Mouse (Mus musculus) layer of hippocampus, adult 18-20 months (tissue): Measurements from ENCODE around the gene Slc27a5. TPM values are rescaled to one million over a fixed set of nuclear protein-coding genes. Genes with fewer than 3 reads are reported as not detected.

ENCODE experiments used
- DNase-seq, 2 experiments: peaks; one replicate each; pipeline ENCODE4 v3.0.0; 2022; ENCODE audit warnings: low spot score in 2 of 2
- total RNA-seq, 2 experiments: library from RNA; stranded (reverse); gene quantifications; 2 replicates each; pipeline ENCODE4 v1.2.3; 2021

Gene Slc27a5
- total RNA-seq, 2 experiments from 2014 or later, result 0.57 TPM; not detected in 1

- DNase-seq, result peak; percentile 77 to 78
Measured at GRCm38 (mm10) chr7:13024805-13025204, 26.8 kb upstream of the Slc27a5 start.

- DNase-seq, result peak; percentile 92 to 97
Measured at GRCm38 (mm10) chr7:13023928-13024731, 26.1 kb upstream of the Slc27a5 start.

DNA sequence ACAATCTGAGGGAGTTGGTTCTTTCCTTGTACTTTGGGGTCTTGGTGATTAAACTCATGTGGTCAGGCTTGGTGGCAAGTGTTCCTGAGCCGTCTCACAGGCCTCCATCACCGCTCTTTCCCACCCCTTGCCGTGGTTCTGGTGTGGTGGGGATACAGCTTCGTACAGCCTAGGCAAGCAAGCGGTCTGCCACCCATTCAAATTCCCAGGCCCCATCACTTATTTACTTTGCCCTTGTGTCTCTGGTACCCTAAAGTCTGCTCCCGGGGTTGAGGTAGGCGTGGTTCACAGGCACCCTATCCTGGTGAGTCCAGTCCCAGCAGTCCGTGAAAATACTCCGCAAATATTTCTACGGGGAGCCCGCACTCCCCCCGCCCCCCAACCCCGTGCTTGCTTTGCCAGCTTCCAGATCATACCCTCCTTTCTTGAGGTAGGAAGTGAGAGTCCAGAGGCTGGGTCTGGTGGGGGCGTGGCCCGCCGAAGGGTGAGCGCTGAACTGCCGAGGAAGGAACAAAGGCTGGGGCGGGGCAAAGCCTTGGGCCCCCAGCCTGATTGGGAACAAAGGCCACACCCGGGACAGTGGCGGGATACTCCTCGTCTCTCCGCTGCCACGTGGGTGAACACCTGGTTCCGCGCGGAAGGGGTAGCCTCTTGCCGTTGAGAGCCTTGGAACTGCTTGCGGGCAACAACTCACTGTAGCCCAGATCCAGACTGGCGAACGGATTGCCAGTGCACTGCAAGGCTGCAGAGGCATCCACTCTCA is 25.0 kb upstream of the Slc27a5 start:
- DNase-seq, result no peak

- no peak for DNase-seq
Measured at GRCm38 (mm10) chr7:13015217-13015616, 17.2 kb upstream of the Slc27a5 start.

DNA sequence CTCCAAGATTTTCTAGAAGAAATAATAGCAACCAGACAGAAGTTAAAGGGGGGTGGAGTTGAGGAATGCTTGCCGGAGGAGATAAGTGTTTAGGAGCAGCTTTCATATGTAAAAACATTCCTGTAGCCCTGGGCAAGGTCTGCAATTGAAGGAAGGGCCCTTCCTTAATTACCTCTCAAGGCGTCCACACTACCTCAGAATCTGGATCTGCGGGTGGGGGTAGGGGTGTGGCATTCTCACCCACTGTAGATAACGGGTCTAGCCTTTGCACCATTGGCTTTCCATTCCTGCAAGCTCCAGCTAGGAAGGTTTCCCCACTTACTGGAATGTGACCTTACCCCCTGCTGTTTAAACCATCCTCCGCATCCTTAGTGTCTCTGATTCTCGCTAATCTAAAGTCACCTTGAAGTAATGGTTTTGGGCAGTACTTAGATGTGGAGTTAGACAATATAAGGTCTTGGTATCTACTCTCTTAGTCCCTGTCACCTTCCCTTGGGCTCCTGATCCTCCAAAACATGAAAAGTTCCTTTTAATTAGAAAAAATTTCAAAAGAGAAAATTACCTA is 16.4 kb upstream of the Slc27a5 start:
- DNase-seq, result no peak

GRCm38 (mm10) chr7:13013671-13014070 is 15.7 kb upstream of the Slc27a5 start:
- DNase-seq, result no peak

DNA sequence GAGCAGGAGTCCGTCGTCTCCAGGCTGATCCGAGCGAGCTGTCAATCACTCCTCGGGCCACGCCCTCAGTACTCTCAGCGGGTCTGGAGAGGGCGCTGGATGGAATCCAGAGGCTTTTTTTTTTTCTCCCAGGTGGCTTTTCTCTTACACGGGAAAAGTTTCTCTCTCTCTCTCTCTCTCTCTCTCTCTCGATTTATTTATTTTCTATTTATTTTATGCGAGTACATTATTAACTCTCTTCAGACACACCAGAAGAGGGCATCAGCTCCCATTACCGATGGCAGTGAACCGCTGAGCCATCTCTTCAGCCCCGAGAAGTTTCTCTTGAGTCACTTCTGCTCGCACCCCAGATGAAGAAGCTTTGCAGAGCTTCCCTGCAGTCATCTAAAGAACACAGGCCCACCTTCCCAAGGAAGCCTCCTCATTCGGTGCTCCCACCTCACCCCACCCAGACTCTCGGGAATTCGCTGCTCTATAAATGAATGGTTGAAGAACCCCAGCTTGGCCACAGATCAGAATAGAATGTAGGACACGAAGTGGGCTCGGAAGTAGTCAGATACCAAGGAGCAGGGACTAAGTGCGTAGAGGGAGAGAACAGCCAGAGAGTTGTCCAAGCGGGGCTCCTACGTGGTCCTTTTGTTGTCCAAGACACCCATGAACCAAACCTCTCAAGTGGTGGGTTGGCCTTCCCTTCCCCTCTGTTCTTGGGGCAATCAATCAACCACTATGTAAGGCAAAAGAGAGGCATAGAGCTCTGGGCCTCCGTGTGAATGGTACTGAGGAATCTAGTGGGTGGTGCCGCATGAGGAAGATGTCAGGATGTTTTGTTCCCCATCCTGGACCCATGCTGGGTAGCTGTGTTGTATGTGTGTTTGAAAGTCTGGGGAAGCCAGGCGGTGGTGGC is 12.3 kb upstream of the Slc27a5 start, which contains the start of gene Zbtb45:
Gene Zbtb45 (minus strand): TSS at position 30 of the 904 bp plus-strand sequence.
- no peak for DNase-seq

- peak; percentile 89 to 95 for DNase-seq
Measured at GRCm38 (mm10) chr7:13009143-13010004, 11.4 kb upstream of the Slc27a5 start.

DNA sequence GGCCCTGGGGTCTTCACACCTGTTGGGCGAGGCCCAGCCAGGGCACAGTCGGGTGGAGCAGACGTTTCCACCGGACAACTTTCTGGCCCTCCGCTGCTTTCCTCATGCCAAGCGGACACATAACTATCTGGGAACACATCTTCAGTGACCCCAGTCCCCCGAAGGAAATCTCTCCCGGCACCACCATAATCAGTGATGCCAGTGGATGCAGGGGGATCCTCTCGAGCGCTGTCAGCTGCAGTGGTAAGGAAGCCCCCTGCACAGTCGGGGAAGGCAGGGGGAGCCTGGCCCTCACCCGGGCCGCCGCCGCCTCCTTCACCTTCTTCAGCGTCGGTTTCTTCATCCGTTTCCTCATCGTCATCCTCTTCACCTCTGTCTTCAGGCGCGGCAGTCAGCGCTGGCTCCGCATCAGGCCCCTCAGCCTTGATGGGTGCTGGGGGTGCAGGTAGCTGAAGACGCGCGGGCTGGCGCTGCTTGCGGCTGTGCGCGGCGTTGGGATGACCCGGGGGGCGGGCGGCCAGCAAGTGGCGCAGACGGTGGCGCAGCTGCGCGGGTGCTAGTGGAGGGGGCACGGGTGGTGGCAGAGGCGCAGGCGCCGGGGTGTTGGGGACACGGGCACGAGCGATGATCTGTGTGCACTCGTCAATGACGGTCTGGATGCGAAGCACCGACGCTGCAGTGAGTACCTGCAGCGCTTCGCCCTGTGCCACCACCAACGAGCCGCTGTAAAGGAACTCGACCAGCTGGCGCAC is 9.5 kb upstream of the Slc27a5 start:
- no peak for DNase-seq

GRCm38 (mm10) chr7:13006531-13006930 is 8.5 kb upstream of the Slc27a5 start:
- no peak for DNase-seq

GRCm38 (mm10) chr7:13006011-13006410 is 8.0 kb upstream of the Slc27a5 start:
- no peak for DNase-seq

DNA sequence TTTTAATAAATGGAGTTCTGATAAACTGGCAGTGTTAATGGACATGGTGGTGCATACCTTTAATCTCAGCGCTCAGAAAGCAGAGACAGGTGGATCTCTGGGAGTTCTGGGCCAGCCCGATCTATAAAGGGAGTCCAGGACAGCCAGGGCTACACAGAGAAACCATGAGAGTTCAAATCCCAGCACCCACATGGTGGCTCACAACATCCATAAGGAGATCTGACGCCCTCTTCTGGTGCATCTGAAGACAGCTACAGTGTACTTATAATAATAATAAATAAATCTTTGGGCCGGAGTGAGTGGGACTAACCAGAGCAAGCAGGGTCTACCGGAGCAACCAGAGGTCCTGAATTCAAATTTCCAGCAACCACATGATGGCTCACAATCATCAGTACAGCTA is 5.4 kb upstream of the Slc27a5 start:
- no peak for DNase-seq

GRCm38 (mm10) chr7:13001584-13001983 is 3.6 kb upstream of the Slc27a5 start:
- no peak for DNase-seq

- no peak for DNase-seq
Measured at GRCm38 (mm10) chr7:12998851-12999250, 859 bp upstream of the Slc27a5 start, which contains the start of gene Trim28. TSS of gene Trim28 (plus strand) at chr7:12999114.

DNA sequence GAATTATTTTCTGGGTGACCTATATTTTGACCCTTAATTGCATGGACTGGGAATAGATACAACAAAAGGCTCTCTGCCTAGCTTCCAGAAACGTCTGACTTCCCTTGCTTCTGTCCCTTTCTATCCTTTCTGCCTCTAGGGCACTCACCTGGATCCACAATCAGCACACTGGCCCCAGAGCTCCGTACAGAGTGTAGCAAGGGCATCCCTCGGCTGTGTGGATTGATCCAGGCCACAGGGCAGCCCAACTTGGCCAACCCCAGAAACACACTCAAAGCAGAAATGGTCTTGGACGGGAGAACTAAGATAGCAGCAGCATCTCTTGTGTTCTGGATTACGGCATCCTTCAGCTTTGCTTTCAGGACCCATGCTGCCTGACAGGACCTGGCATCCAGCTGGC is 762 bp downstream of the Slc27a5 start:
- no peak for DNase-seq

- DNase-seq, result no peak
Measured at GRCm38 (mm10) chr7:12995862-12996261, 2.1 kb downstream of the Slc27a5 start.

- no peak for DNase-seq
Measured at GRCm38 (mm10) chr7:12993148-12993547, 4.8 kb downstream of the Slc27a5 start.

GRCm38 (mm10) chr7:12992222-12992621 is 5.8 kb downstream of the Slc27a5 start:
- DNase-seq, result no peak
